In the genomic region with DNA sequence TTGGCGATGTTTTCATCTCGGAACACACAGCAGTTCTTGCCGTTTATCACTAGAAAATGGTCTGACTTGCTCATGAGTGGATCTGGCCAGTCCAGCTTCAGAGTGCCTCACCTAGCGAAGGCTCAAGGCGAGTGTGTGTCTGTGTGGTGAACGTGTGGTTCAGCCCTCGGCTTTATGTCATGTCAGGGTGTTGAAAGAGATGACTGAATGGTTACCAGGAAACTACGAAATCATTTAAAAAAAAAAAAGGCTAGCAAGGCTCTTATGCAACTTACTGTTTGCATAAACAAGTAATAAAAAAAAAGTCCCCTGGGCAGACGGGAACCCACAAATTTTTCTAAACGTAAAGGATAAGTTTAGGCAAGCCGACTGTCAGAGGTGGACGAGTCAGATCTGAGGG, we compare ENCODE assay signal across 17 mouse cellular contexts. TPM values are rescaled to one million over a fixed set of nuclear protein-coding genes. Genes with fewer than 3 reads are reported as not detected.
DNase-seq lines count a peak whose midpoint lies in the region; ATAC-seq and TF ChIP-seq lines count a peak whose summit lies in the region.
"Had no signal": no experiment of that assay in that cellular context is flagged by ENCODE, and none has a peak within 500 bp of the region (broad histone marks: within the 10 kb centered on the region; RNA-seq: fewer than 3 reads in every experiment).

A gene (minus strand): TSS at position 135 of the 400 bp plus-strand sequence.

- H3K9me3 ChIP-seq in stomach, embryonic 15.5 days, result no peaks in the 10 kb centered on the region
- H3K9me3 ChIP-seq: heart, embryonic 12.5 days had no signal

- no peaks in the 10 kb centered on the region for H3K27me3 ChIP-seq in stomach, embryonic 15.5 days (replicated peaks)
- H3K27me3 ChIP-seq: heart, embryonic 12.5 days had no signal

- peak within 1 kb of the TSS; percentile 50 for H3K27ac ChIP-seq in bone marrow, adult 2 months (ENCODE audit: control insufficient read depth, insufficient read depth, low read depth, low read length, poor library complexity)
- 0 out of 2 replicates have a peak within 1 kb of the TSS, but pooled peaks have one; percentile 44 for H3K27ac ChIP-seq in stomach, embryonic 15.5 days

- H3K4me3 ChIP-seq in lung, adult 2 months (replicated peaks; ENCODE audit: extremely low read depth, low read depth, low read length), result no peak within 1 kb of the TSS
- H3K4me3 ChIP-seq in bone marrow, adult 2 months (replicated peaks; ENCODE audit: control insufficient read depth, low read depth, low read length), result peak within 1 kb of the TSS; percentile 2
- H3K4me3 ChIP-seq in stomach, embryonic 15.5 days (replicated peaks), result no peak within 1 kb of the TSS
- H3K4me3 ChIP-seq: heart, embryonic 12.5 days had no signal

- H3K36me3 ChIP-seq in stomach, embryonic 15.5 days, result no peaks in the 10 kb centered on the region
- H3K36me3 ChIP-seq: heart, embryonic 12.5 days had no signal

- TF ChIP-seq CTCF in lung, adult 2 months (IDR thresholded peaks at IDR 0.05; ENCODE audit: insufficient read depth, low read length), result no peak
- no peak for TF ChIP-seq CTCF in bone marrow, adult 2 months (IDR thresholded peaks at IDR 0.05; ENCODE audit: control insufficient read depth, insufficient read depth, low read length)

- no peak within 1 kb of the TSS for H3K9ac ChIP-seq in stomach, embryonic 15.5 days
- H3K9ac ChIP-seq: heart, embryonic 12.5 days had no signal

- TF ChIP-seq POLR2A in lung, adult 2 months (IDR thresholded peaks at IDR 0.05; ENCODE audit: borderline replicate concordance, extremely low read depth, low read depth, low read length), result peak; percentile 52; the same call in 1 of the 2 replicates
- TF ChIP-seq POLR2A in bone marrow, adult 2 months (IDR thresholded peaks at IDR 0.05; ENCODE audit: borderline replicate concordance, control insufficient read depth, low read depth, low read length), result no peak

- DNase-seq in lung, adult 2 months, result no peak
- no peak for DNase-seq in lung, postnatal 14 days
- DNase-seq in ovary, postnatal 10 days (ENCODE audit: low spot score), result no peak
- DNase-seq in right cerebral cortex, adult 2 months (ENCODE audit: low spot score in 2 of 2), result no peak
- DNase-seq in kidney, postnatal 4 days, result no peak
- DNase-seq: cerebellum, adult 18-20 months; gastrocnemius, postnatal 25 days; heart, postnatal 4 days; kidney, adult 9 months; spleen, adult 18-20 months; thymus, postnatal 36 days had no signal

- 45% methylated on average over 12 of the region's 12 CpGs for WGBS in lung, adult 2 months
- WGBS in bone marrow, adult 2 months, result 25% methylated on average over 12 of the region's 12 CpGs
- 60% methylated on average over 12 of the region's 12 CpGs for WGBS in stomach, embryonic 15.5 days

- no peak within 1 kb of the TSS for H3K4me2 ChIP-seq in stomach, embryonic 15.5 days
- H3K4me2 ChIP-seq: heart, embryonic 12.5 days had no signal

- ATAC-seq in hematopoietic stem cell, adult 5-6 weeks (replicated peaks in 1 of 2; ENCODE audit: insufficient read depth in 1 of 2, low FRiP score in 2 of 2, low TSS enrichment in 1 of 2, low read depth in 1 of 2, poor library complexity in 2 of 2, severe bottlenecking in 2 of 2), result peak; percentile 62 to 75
- no peak for ATAC-seq in stomach, embryonic 15.5 days (ENCODE audit: insufficient read depth, low FRiP score, low read depth)
- ATAC-seq: midbrain, embryonic 16.5 days had no signal

- H3K4me1 ChIP-seq in lung, adult 2 months (ENCODE audit: control insufficient read depth, insufficient read depth, low read length), result no peaks in the 10 kb centered on the region
- H3K4me1 ChIP-seq in bone marrow, adult 2 months (ENCODE audit: control insufficient read depth, insufficient read depth, low read length), result peaks cover 9% of the 10 kb centered on the region
- H3K4me1 ChIP-seq in stomach, embryonic 15.5 days, result no peaks in the 10 kb centered on the region
- H3K4me1 ChIP-seq: heart, embryonic 12.5 days had no signal

RNA-seq across cellular contexts. Expression of the gene that starts here (rescaled TPM):
- polyA plus RNA-seq in lung, adult 2 months (2012; rRNA removed), result 6.0 and 12.9 TPM in 2 replicates
- 3.6 TPM in 1 of 2 replicates, not detected in the other for polyA plus RNA-seq in bone marrow, adult 2 months (2011; ENCODE audit: insufficient read depth, insufficient read length, low replicate concordance, missing spikeins)
- total RNA-seq in hematopoietic stem cell, adult 5-6 weeks (2017), result 9.5 and 10.4 TPM in 2 replicates
- polyA plus RNA-seq in stomach, embryonic 15.5 days (2015; fragmentation: Nextera tagmentation; extraction: Ambion mirVana), result 1.9 and 4.4 TPM in 2 replicates
- total RNA-seq: heart, postnatal 4 days had no signal
- polyA plus RNA-seq: heart, embryonic 12.5 days; limb, embryonic 11.5 days; midbrain, embryonic 16.5 days had no signal
